Mouse (Mus musculus) induced T-regulatory cell, adult 2 months (primary cell): ENCODE results near the gene Wls.

Source experiments
- DNase-seq: peaks from one replicate; pipeline ENCODE4 v3.0.0-alpha.2; 2012; ENCODE audit warnings: low read depth

Gene Wls

GRCm38 (mm10) chr3:159917328-159918090 lies 78.0 kb downstream of the Wls start:
- no peak for DNase-seq
